Mouse (Mus musculus) hindbrain, postnatal 0 days (tissue): ENCODE measurements around the gene Msantd2. TPM values are rescaled to one million over a fixed set of nuclear protein-coding genes. Genes with fewer than 3 reads are reported as not detected.

Experiments used
- ATAC-seq: fragments of 200-750 bp; cut with Nextera tagmentation; 2 replicates; pipeline ENCODE4 v1.8.0; 2017; ENCODE audit warnings: mild to moderate bottlenecking, moderate TSS enrichment, moderate library complexity
- DNase-seq: peaks from one replicate; pipeline ENCODE4 v3.0.0-alpha.2; 2015; ENCODE audit warnings: low spot score
- H3K27ac ChIP-seq: fragments of 300-500 bp; sonication (generic); 2 replicates; pipeline ENCODE4 v1.5.1; 2014; ENCODE audit warnings: mild to moderate bottlenecking
- H3K27me3 ChIP-seq: fragments of 300-500 bp; sonication (generic); 2 replicates; pipeline ENCODE4 v1.6.1; 2014; ENCODE audit warnings: low read length, mixed read lengths; ENCODE audit not compliant: insufficient read depth
- H3K36me3 ChIP-seq: fragments of 300-500 bp; sonication (generic); 2 replicates; pipeline ENCODE4 v1.6.1; 2014; ENCODE audit warnings: low read length, mixed read lengths; ENCODE audit not compliant: insufficient read depth
- H3K4me1 ChIP-seq: fragments of 300-500 bp; sonication (generic); 2 replicates; pipeline ENCODE4 v1.6.1; 2014; ENCODE audit warnings: antibody characterized with exemption, low read length, mixed read lengths; ENCODE audit not compliant: insufficient read depth
- H3K4me2 ChIP-seq: fragments of 300-500 bp; sonication (generic); 2 replicates; pipeline ENCODE4 v1.6.1; 2014; ENCODE audit warnings: low read depth, mild to moderate bottlenecking, low read length, moderate library complexity, mixed read lengths
- H3K4me3 ChIP-seq: fragments of 300-500 bp; sonication (generic); 2 replicates; pipeline ENCODE4 v1.5.1; 2014; ENCODE audit warnings: low read length
- H3K9ac ChIP-seq: fragments of 300-500 bp; sonication (generic); replicated peaks from 2 replicates; pipeline ENCODE4 v1.6.1; 2014; ENCODE audit warnings: mild to moderate bottlenecking, low read length, moderate library complexity, mixed read lengths
- H3K9me3 ChIP-seq: fragments of 300-500 bp; sonication (generic); 2 replicates; pipeline ENCODE4 v1.6.1; 2016; ENCODE audit warnings: low read length, mixed read lengths
- CTCF ChIP-seq: IDR thresholded peaks from 2 replicates; pipeline ENCODE4 v1.5.1; 2016; ENCODE audit warnings: antibody characterized with exemption, control low read depth, low read depth
- WGBS: fragments of 180-500 bp; shearing (Covaris S2); extraction: QIAGEN DNeasy Blood & Tissue Kit; methylation state at CpG from one replicate; pipeline ENCODE4 v1.1.7; 2014; 5-methylcytosine and 5-hydroxymethylcytosine counted together
- polyA plus RNA-seq: library from polyadenylated mRNA; unstranded; fragments of >200 nt; fragmentation: Nextera tagmentation; extraction: Ambion mirVana; gene quantifications from 2 replicates; pipeline ENCODE4 v1.2.1, GENCODE M21; 2015
- total RNA-seq: library from RNA; depleted of rRNA; stranded (reverse); fragments of >200 nt; gene quantifications from 2 replicates; pipeline ENCODE4 v1.2.3, GENCODE M21; 2014

Gene Msantd2
- total and polyA plus RNA-seq, 2 experiments from 2014 or later = 17.8 to 34.0 TPM

DNA sequence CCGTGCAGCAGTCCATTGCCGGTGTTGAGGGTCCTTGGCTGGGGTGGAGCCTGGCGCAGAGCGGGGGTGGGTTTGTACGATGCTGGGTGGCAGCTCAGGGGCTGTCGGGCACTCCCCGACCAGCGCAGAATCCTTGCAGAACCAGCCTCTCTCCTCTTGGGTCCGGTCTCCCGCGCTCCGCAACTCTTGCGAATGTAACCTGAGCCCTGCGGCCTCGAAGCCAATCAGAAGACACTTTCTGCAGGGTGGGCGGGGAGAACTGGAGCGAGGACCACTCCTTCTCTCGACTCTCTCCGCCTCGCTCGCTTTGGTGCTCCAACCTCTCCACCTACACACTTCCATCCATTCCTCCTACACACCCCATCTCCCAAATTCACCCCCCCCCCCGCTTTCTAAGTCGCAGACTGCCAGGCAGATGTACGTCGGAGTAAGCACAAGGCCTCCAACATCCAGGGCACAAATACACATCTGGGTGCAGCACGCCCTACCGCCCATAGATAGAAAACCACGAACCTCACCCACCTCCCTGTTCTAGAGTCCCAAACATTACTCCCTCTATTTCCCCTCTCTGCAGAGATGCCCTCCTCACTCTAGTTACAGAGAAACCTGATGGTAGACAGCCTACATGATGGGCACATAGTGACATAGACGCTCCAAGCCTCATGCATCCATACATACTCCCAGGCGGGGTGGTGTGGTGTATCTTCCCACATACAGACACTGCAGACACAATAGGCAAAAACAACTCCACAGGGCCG lies 63.6 kb downstream of the Msantd2 start, which contains the start of gene Nrgn:
TSS of gene Nrgn (minus strand) at position 369 of the 758 bp plus-strand sequence.
- ATAC-seq = peak; percentile 88
- DNase-seq = peak; percentile 85
- peak within 1 kb of the TSS; percentile 38; the same call in 1 of the 2 replicates for H3K9ac ChIP-seq
- WGBS = 5% methylated on average over 31 of the region's 31 CpGs
- peak within 1 kb of the TSS; percentile 94 for H3K4me2 ChIP-seq
- peaks cover 5% of the 10 kb centered on the region; the same call in 1 of the 2 replicates for H3K4me1 ChIP-seq
- TF ChIP-seq CTCF = no peak
- peaks cover 12% of the 10 kb centered on the region for H3K27me3 ChIP-seq
- no peaks in the 10 kb centered on the region for H3K9me3 ChIP-seq
- H3K36me3 ChIP-seq = no peaks in the 10 kb centered on the region
- H3K27ac ChIP-seq = no peak within 1 kb of the TSS
- peak within 1 kb of the TSS; percentile 45 for H3K4me3 ChIP-seq

DNA sequence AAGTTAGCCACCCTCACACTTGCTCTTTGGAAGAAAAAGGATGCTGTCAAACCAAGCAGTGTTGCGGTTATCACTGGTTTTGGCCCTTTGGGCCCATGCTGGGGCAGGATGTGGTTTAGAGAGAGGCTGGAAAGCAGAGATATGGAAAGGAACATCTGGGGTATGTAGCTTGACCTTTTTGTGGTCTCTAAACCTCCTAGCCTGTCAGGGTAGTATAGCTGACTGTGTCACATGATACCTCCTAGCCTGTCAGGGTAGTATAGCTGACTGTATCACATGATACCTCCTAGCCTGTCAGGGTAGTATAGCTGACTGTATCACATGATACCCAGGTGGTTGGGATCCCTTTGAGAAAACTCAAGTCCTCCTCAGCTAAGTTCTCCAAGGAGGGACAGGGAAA lies 65.2 kb downstream of the Msantd2 start:
- H3K36me3 ChIP-seq = no peaks in the 10 kb centered on the region
- peaks cover 10% of the 10 kb centered on the region; the same call in 1 of the 2 replicates for H3K27me3 ChIP-seq
- WGBS = 83% methylated on average over 1 of the region's 1 CpGs

DNA sequence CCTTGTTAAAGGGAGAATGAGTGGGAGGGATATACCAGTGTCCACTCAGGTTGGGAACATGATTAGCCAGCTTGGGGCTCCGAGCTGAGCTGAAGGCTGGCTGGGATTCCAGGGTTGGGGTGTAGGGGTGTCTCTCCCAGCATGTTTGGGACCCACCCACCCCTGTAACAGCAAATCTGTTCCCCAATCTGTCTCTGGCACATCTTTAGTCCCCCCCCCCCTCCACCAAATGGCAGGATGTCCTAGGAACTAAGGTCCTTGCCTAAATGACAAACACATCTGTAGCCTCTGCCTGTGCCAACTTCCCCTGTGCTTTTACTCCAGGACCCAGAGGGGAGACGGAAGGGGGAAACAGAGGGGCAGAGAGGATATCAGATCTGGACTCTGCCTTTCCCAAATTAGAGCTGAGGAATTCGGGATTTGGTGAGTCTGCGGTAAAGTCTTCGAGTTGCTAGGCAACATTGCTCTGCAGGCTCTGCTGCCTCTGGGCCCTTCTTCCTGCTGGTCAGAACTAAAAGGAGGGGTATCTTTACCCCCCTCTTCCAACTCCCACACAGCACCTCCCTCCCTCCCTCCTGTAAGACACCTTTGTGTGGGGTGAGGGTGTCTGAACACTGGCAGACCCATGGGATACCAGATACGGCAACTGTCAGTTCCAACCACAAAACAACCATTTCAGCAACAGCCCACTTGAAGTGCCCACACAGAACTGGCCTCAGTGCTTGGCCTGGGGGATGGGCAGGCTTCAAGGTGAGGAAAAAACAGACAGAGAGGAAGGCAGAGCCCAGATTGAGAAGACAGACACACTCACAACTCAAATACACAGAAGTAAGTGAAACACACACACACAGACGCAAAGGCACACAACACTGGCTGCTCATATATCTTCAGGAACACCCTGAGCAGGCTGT lies 66.0 kb downstream of the Msantd2 start, which contains the start of gene Siae:
TSS of gene Siae (plus strand) at position 861 of the 911 bp plus-strand sequence.
- ATAC-seq = peak; percentile 44; the same call in 1 of the 2 replicates
- Histone ChIP-seq H3K9me3 (no peaks in the 10 kb centered on the region), H3K4me1 (peaks cover 5% of the 10 kb centered on the region; the same call in 1 of the 2 replicates), H3K27ac (no peak within 1 kb of the TSS), H3K27me3 (peaks cover 4% of the 10 kb centered on the region; the same call in 1 of the 2 replicates), H3K36me3 (no peaks in the 10 kb centered on the region), H3K9ac (no peak within 1 kb of the TSS), H3K4me3 (no peak within 1 kb of the TSS), H3K4me2 (no peak within 1 kb of the TSS)
- DNase-seq = peak; percentile 48
- WGBS = 27% methylated on average over 7 of the region's 7 CpGs
- no peak for TF ChIP-seq CTCF

More for the DNA sequence above, 65.2 kb downstream of the Msantd2 start:
- no peak for DNase-seq
- no peak overlapping the region for H3K27ac ChIP-seq
- no peak overlapping the region for H3K4me2 ChIP-seq
- H3K4me3 ChIP-seq = no peak overlapping the region
- no peaks in the 10 kb centered on the region for H3K9me3 ChIP-seq
- no peak for ATAC-seq
- H3K9ac ChIP-seq = no peak overlapping the region
- TF ChIP-seq CTCF = no peak
- H3K4me1 ChIP-seq = peaks cover 5% of the 10 kb centered on the region; the same call in 1 of the 2 replicates

DNA sequence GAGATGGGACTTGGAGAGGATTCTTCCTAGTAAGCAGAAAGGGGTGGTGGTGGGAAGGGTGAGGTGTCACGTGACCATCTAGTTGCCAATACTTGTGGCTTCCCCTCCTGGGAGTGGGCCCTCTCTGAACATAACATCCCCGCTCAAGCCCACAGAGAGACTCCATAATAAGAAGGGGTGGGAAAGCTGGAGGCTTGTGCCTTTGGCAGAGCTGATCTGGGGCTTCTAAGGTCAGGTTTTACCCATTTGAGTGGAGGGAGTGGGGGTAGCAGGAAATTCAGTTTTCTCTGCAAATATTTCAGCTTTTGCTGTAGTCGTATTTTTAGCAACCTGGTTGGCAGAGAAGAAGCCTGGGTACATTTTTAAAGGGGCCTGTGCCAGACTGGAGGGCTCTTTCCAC lies 67.2 kb downstream of the Msantd2 start:
- no peak overlapping the region for H3K4me2 ChIP-seq
- H3K27ac ChIP-seq = no peak overlapping the region
- TF ChIP-seq CTCF = no peak
- H3K4me3 ChIP-seq = no peak overlapping the region
- peaks cover 5% of the 10 kb centered on the region; the same call in 1 of the 2 replicates for H3K4me1 ChIP-seq
- no peak overlapping the region for H3K9ac ChIP-seq
- H3K9me3 ChIP-seq = no peaks in the 10 kb centered on the region
- H3K36me3 ChIP-seq = no peaks in the 10 kb centered on the region
- no peak for DNase-seq
- 80% methylated on average over 3 of the region's 3 CpGs for WGBS
- peaks cover 1% of the 10 kb centered on the region; the same call in 1 of the 2 replicates for H3K27me3 ChIP-seq
- no peak for ATAC-seq

DNA sequence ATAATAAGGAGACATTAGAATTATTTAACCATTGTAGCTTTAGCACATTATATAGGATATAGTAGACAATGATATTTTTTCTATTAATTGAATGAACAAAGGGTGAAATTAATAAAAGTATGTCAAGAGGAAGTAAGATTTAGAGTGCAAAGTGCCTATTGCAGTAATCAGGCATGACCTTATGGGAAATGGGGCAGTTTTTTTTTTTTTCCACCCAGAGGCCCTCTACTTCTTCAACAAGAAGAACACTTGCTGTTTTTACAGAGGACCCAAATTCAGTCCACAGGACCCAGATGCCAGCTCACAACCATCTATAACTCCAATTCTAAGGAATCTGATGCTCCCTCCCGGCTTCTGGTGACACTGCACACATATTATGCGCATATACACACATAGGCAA lies 71.5 kb downstream of the Msantd2 start:
- H3K9ac ChIP-seq = no peak overlapping the region
- no peaks in the 10 kb centered on the region for H3K36me3 ChIP-seq
- TF ChIP-seq CTCF = no peak
- no peak for ATAC-seq
- H3K27ac ChIP-seq = no peak overlapping the region
- H3K4me2 ChIP-seq = no peak overlapping the region
- no peak for DNase-seq
- H3K4me3 ChIP-seq = no peak overlapping the region
- no peaks in the 10 kb centered on the region for H3K4me1 ChIP-seq
- H3K9me3 ChIP-seq = no peaks in the 10 kb centered on the region
- WGBS = 83% methylated on average over 2 of the region's 2 CpGs
- no peaks in the 10 kb centered on the region for H3K27me3 ChIP-seq

DNA sequence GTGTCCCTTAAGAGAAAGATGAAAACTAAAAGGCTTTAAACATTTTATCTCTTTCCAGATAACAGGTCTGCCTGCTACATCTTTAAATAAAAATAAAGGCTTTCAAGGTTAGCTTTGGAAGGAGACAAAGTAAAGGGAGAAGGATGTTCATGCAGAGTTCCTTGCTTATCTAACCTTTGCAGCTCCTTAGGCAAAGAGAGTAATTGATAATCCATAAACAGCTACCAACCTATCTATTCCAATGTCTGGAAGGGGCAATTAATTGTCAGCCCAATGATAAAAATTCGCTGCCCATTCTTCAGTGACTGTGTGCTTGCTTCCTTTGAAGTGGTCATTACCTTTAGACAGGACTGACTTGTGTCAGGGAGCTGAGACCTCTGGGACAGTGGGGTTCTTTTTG lies 74.7 kb downstream of the Msantd2 start:
- no peak for TF ChIP-seq CTCF
- H3K27me3 ChIP-seq = no peaks in the 10 kb centered on the region
- 59% methylated on average over 1 of the region's 1 CpGs for WGBS
- no peak for ATAC-seq
- no peak overlapping the region for H3K27ac ChIP-seq
- no peak overlapping the region for H3K9ac ChIP-seq
- no peak for DNase-seq
- no peaks in the 10 kb centered on the region for H3K4me1 ChIP-seq
- no peaks in the 10 kb centered on the region for H3K9me3 ChIP-seq
- H3K4me2 ChIP-seq = no peak overlapping the region
- no peaks in the 10 kb centered on the region for H3K36me3 ChIP-seq
- no peak overlapping the region for H3K4me3 ChIP-seq
